Mouse (Mus musculus): ENCODE data around the gene Prickle4. TPM values are rescaled to one million over a fixed set of nuclear protein-coding genes. Genes with fewer than 3 reads are reported as not detected.

Gene Prickle4
- polyA plus RNA-seq, 1 experiment from 2014 or later = 0.42 TPM

DNA sequence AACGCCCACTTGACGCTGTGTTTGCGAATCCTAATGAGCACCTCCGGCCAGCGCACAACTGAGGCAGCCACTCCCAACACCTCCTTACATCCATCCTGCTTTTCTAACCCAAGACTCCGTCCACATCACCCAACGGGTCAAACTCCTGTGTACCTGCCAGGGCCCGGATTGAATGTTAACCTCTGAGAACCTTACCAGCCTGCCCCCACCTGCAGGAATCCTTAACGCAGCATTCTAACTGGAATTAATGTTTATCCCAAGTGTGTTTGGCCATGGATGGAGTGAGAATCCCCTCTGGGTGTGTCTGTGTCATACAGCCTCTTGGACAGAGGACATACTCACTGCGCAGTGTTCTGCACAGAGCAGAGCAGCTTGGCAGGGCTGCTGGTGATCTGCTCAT lies 3.6 kb upstream of the Prickle4 start:
- Histone ChIP-seq H3K4me3 (ENCODE audit: low read depth, low read length) (no peak overlapping the region), H3K27ac (ENCODE audit: low read depth, low read length) (no peak overlapping the region), H3K9me3 (replicated peaks; ENCODE audit: control insufficient read depth, low read length) (no peaks in the 10 kb centered on the region), H3K9ac (ENCODE audit: low read length) (no peak overlapping the region; the same call in 1 of the 2 replicates), H3K4me2 (ENCODE audit: low read length) (no peak overlapping the region), H3K27me3 (replicated peaks; ENCODE audit: control insufficient read depth, insufficient read depth, low read length) (0 out of 2 replicates have a peak, but pooled peaks cover 5% of the 10 kb centered on the region), H3K4me1 (ENCODE audit: control insufficient read depth, insufficient read depth, low read length) (peaks cover 4% of the 10 kb centered on the region; the same call in 1 of the 2 replicates), H3K36me3 (ENCODE audit: control insufficient read depth, insufficient read depth, low read length) (peaks cover 14% of the 10 kb centered on the region)
- no peak for DNase-seq (ENCODE audit: low spot score)
- WGBS = 93% methylated on average over 10 of the region's 10 CpGs
- ATAC-seq = no peak

DNA sequence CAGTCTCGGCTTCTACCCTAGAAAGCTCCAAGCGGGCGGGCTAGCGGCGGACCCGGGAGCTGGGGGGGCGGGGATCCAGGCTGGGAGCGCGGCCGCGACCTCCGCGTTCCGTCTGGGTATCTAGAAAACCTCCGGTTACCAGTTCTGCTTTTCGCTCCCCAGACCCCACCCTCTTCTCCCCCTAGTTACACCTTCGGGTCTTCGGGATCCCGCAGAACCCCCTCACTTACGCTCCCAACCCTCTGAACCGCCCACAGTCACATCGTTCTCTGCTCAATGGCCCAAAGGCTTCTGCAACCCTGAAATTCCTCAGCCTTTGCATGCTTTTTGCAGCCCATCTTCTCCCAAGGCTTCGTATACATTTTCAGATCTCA lies 788 bp upstream of the Prickle4 start:
- H3K9ac ChIP-seq (ENCODE audit: low read length) = peak overlapping the region; percentile 80
- ATAC-seq (no peak), DNase-seq (ENCODE audit: low spot score) (peak; percentile 31)
- 0 out of 2 replicates have a peak, but pooled peaks cover 5% of the 10 kb centered on the region for H3K27me3 ChIP-seq (replicated peaks; ENCODE audit: control insufficient read depth, insufficient read depth, low read length)
- under 1% methylated on average over 20 of the region's 23 CpGs for WGBS
- peak overlapping the region; percentile 77 for H3K4me2 ChIP-seq (ENCODE audit: low read length)
- H3K36me3 ChIP-seq (ENCODE audit: control insufficient read depth, insufficient read depth, low read length) = no peaks in the 10 kb centered on the region
- peak overlapping the region; percentile 71 for H3K4me3 ChIP-seq (ENCODE audit: low read depth, low read length)
- no peaks in the 10 kb centered on the region for H3K9me3 ChIP-seq (replicated peaks; ENCODE audit: control insufficient read depth, low read length)
- peaks cover 4% of the 10 kb centered on the region for H3K4me1 ChIP-seq (ENCODE audit: control insufficient read depth, insufficient read depth, low read length)
- H3K27ac ChIP-seq (ENCODE audit: low read depth, low read length) = no peak overlapping the region

DNA sequence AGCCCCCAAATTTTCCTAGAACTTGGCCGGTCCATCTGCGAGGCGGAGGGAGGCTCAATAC lies 264 bp downstream of the Prickle4 start, which contains the start of gene Gm21981:
Gene Gm21981 (minus strand): TSS at position 14 of the 61 bp plus-strand sequence.
- 0 out of 2 replicates have a peak, but pooled peaks cover 5% of the 10 kb centered on the region for H3K27me3 ChIP-seq (replicated peaks; ENCODE audit: control insufficient read depth, insufficient read depth, low read length)
- 0% methylated on average over 3 of the region's 3 CpGs for WGBS
- peak within 1 kb of the TSS; percentile 71 for H3K4me3 ChIP-seq (ENCODE audit: low read depth, low read length)
- DNase-seq (ENCODE audit: low spot score) (no peak), ATAC-seq (no peak)
- H3K4me2 ChIP-seq (ENCODE audit: low read length) = peak within 1 kb of the TSS; percentile 77
- H3K36me3 ChIP-seq (ENCODE audit: control insufficient read depth, insufficient read depth, low read length) = no peaks in the 10 kb centered on the region
- no peaks in the 10 kb centered on the region for H3K9me3 ChIP-seq (replicated peaks; ENCODE audit: control insufficient read depth, low read length)
- H3K4me1 ChIP-seq (ENCODE audit: control insufficient read depth, insufficient read depth, low read length) = peaks cover 9% of the 10 kb centered on the region
- no peak within 1 kb of the TSS for H3K27ac ChIP-seq (ENCODE audit: low read depth, low read length)
- peak within 1 kb of the TSS; percentile 80 for H3K9ac ChIP-seq (ENCODE audit: low read length)

DNA sequence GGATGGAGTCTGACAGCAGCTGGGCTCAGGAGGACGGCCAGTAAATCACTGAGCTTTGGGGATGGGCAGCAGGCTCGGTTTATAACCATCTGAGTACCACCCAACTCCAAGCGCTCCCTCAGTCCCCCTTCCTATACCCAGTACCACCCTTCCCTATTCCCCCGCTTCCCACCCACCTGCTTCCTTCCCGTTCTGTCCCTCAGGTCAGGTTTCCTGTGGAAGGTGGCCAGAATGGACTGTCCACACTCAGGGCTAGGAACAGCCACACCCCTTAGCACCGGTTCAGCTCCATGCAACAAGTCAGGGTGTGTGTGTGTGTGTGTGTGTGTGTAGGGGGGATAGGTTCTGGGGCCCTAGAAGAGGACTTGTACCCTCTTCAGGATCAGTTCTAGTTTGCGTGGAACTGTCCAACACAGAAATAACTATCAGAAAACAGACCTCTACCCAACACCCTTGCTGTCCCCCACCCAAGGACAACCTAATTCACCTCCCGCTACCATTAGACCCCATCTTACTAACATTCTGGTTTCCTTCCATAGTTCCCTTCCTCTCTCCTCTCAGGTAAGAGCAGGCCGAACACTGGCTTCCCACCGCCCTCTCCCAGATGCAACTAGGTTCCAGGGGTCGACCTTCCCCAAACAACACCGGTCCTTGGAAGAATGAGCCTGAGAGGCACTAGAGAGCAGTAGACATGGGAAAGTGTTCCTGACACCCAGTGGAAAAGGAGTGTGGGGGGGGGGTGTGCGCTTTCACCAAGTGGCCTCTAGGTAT lies 680 bp downstream of the Prickle4 start:
- Histone ChIP-seq H3K4me2 (ENCODE audit: low read length) (peak overlapping the region; percentile 77), H3K27me3 (replicated peaks; ENCODE audit: control insufficient read depth, insufficient read depth, low read length) (0 out of 2 replicates have a peak, but pooled peaks cover 5% of the 10 kb centered on the region), H3K4me3 (ENCODE audit: low read depth, low read length) (peak overlapping the region; percentile 71), H3K36me3 (ENCODE audit: control insufficient read depth, insufficient read depth, low read length) (no peaks in the 10 kb centered on the region), H3K9ac (ENCODE audit: low read length) (peak overlapping the region; percentile 80; the same call in 1 of the 2 replicates), H3K9me3 (replicated peaks; ENCODE audit: control insufficient read depth, low read length) (no peaks in the 10 kb centered on the region), H3K27ac (ENCODE audit: low read depth, low read length) (no peak overlapping the region), H3K4me1 (ENCODE audit: control insufficient read depth, insufficient read depth, low read length) (peaks cover 10% of the 10 kb centered on the region)
- DNase-seq (ENCODE audit: low spot score) (no peak), ATAC-seq (no peak)
- 36% methylated on average over 13 of the region's 13 CpGs for WGBS

DNA sequence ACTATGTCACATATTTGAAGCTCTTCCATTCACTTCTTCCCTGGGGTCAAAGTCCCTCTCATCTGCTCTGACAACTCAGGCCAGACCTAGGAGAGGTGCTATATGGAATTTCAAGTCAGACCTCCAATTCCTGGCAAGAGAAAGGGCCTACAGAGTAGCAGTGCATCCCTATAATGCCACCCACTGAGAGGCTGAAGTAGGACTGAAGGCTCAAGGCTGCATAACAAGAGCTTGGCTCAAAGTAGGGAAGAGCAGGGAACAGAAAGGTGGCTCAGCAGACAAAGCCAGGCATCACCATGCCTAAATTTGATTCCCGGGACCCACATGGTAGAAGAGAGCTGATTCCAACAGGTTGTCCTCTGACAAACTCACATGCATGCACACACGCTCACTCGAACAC lies 2.9 kb downstream of the Prickle4 start:
- WGBS = 89% methylated on average over 3 of the region's 3 CpGs
- no peak for DNase-seq (ENCODE audit: low spot score)
- H3K36me3 ChIP-seq (ENCODE audit: control insufficient read depth, insufficient read depth, low read length) = no peaks in the 10 kb centered on the region
- no peak overlapping the region for H3K9ac ChIP-seq (ENCODE audit: low read length)
- no peak overlapping the region for H3K27ac ChIP-seq (ENCODE audit: low read depth, low read length)
- ATAC-seq = no peak
- 0 out of 2 replicates have a peak, but pooled peaks cover 5% of the 10 kb centered on the region for H3K27me3 ChIP-seq (replicated peaks; ENCODE audit: control insufficient read depth, insufficient read depth, low read length)
- H3K9me3 ChIP-seq (replicated peaks; ENCODE audit: control insufficient read depth, low read length) = no peaks in the 10 kb centered on the region
- no peak overlapping the region for H3K4me2 ChIP-seq (ENCODE audit: low read length)
- no peak overlapping the region for H3K4me3 ChIP-seq (ENCODE audit: low read depth, low read length)
- H3K4me1 ChIP-seq (ENCODE audit: control insufficient read depth, insufficient read depth, low read length) = peaks cover 16% of the 10 kb centered on the region

DNA sequence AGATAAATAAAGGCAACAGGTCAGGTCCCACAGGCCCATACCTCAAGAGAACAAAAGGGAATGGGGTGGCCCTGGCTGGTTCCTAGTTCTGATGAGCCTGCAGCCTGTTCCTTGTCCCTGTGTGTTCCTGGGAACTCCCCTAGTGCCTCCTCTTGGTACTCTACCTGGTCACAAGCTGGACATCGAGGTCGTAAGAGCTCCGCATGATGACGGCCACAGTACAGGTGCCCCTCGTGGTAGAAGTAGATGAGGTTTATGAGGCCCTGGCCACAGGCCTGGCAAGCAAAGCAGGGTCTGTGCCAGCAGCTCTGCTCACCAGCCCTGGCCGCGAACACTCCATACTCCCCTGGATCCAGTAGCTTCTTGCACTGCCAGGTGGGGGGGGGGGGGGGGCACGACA lies 4.6 kb downstream of the Prickle4 start:
- ATAC-seq (no peak), DNase-seq (ENCODE audit: low spot score) (no peak)
- Histone ChIP-seq H3K27me3 (replicated peaks; ENCODE audit: control insufficient read depth, insufficient read depth, low read length) (0 out of 2 replicates have a peak, but pooled peaks cover 5% of the 10 kb centered on the region), H3K4me3 (ENCODE audit: low read depth, low read length) (no peak overlapping the region), H3K9me3 (replicated peaks; ENCODE audit: control insufficient read depth, low read length) (no peaks in the 10 kb centered on the region), H3K27ac (ENCODE audit: low read depth, low read length) (no peak overlapping the region), H3K4me1 (ENCODE audit: control insufficient read depth, insufficient read depth, low read length) (peaks cover 16% of the 10 kb centered on the region), H3K9ac (ENCODE audit: low read length) (no peak overlapping the region), H3K36me3 (ENCODE audit: control insufficient read depth, insufficient read depth, low read length) (peaks cover 8% of the 10 kb centered on the region), H3K4me2 (ENCODE audit: low read length) (peak overlapping the region; percentile 96)
- 81% methylated on average over 8 of the region's 8 CpGs for WGBS

DNA sequence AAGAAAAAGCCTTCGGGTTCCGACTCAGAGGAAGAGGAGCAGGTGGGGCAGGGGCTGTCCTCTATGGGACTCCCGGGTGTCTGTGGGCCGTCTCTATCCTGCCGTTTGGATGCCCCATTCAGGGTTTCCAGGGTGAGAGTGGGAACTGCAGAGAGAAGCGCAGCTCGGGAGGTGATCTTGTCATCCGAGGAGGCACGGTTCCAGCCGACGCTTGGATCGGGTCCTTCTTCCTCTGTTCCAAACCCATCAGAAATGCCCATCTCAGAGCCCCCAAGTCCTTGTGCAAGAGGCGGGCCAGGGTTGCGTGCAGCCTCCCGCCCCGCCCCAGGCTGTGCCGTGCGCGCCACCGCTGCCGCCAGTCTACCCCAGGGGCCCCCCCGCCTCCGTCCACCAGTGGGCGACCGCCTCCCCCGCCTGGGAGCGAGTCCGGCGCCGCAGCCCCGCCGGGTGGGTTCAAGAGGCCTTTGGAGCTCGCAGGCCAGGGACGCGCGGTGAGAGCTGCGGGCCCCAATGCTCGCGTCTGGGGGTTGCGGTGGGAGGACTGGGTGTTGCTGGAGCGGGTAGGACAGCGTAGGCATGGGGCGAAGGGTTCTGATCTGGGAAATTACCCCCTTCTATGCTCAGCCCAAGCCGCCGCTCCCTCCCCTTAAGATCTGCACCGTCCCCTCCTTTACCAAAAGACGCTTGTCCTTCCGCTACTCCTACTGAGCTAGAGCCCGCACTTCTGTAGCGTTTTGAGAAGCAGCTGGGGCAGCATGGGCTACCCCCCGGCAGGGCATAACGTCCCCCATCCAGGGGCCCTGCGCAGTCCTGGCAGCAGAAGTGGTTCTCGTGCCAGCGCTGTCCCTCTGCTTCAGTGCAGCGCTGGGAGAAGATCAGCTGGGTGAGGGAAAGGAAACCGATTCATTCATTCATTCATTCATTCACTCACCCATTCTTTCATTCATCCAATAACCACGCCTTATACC lies 5.6 kb downstream of the Prickle4 start, which contains the start of gene Frs3:
Gene Frs3 (plus strand): TSS at position 423 of the 968 bp plus-strand sequence.
- peaks cover 17% of the 10 kb centered on the region for H3K36me3 ChIP-seq (ENCODE audit: control insufficient read depth, insufficient read depth, low read length)
- ATAC-seq = peak; percentile 62
- 0 out of 2 replicates have a peak, but pooled peaks cover 5% of the 10 kb centered on the region for H3K27me3 ChIP-seq (replicated peaks; ENCODE audit: control insufficient read depth, insufficient read depth, low read length)
- peak within 1 kb of the TSS; percentile 81 for H3K4me3 ChIP-seq (ENCODE audit: low read depth, low read length)
- peak within 1 kb of the TSS; percentile 96 for H3K4me2 ChIP-seq (ENCODE audit: low read length)
- H3K9ac ChIP-seq (ENCODE audit: low read length) = peak within 1 kb of the TSS; percentile 85
- H3K27ac ChIP-seq (ENCODE audit: low read depth, low read length) = peak within 1 kb of the TSS; percentile 75
- no peaks in the 10 kb centered on the region for H3K9me3 ChIP-seq (replicated peaks; ENCODE audit: control insufficient read depth, low read length)
- peaks cover 12% of the 10 kb centered on the region for H3K4me1 ChIP-seq (ENCODE audit: control insufficient read depth, insufficient read depth, low read length)
- WGBS = 1% methylated on average over 58 of the region's 58 CpGs
- DNase-seq (ENCODE audit: low spot score) = peak; percentile 69

DNA sequence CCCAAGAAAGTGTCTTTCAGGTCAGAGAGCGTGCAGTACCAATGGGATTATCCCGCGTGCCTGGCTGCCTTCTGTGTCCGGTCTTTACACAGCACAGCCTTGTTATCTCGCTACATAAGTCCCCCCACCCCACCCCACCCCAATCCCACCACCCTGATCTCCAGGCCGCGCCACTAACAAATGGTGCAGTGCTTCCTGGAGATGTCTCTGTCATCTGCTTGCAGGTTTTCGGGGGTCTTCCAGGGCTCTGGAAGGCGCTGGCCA lies 6.3 kb downstream of the Prickle4 start, which contains the start of gene Tomm6:
Gene Tomm6 (minus strand): TSS at position 43 of the 264 bp plus-strand sequence.
- peak within 1 kb of the TSS; percentile 96 for H3K4me2 ChIP-seq (ENCODE audit: low read length)
- ATAC-seq = no peak
- peak within 1 kb of the TSS; percentile 75 for H3K27ac ChIP-seq (ENCODE audit: low read depth, low read length)
- H3K27me3 ChIP-seq (replicated peaks; ENCODE audit: control insufficient read depth, insufficient read depth, low read length) = no peaks in the 10 kb centered on the region
- peak within 1 kb of the TSS; percentile 85 for H3K9ac ChIP-seq (ENCODE audit: low read length)
- peak within 1 kb of the TSS; percentile 81 for H3K4me3 ChIP-seq (ENCODE audit: low read depth, low read length)
- no peak for DNase-seq (ENCODE audit: low spot score)
- H3K9me3 ChIP-seq (replicated peaks; ENCODE audit: control insufficient read depth, low read length) = no peaks in the 10 kb centered on the region
- peaks cover 20% of the 10 kb centered on the region for H3K36me3 ChIP-seq (ENCODE audit: control insufficient read depth, insufficient read depth, low read length)
- H3K4me1 ChIP-seq (ENCODE audit: control insufficient read depth, insufficient read depth, low read length) = peaks cover 12% of the 10 kb centered on the region
- WGBS = 2% methylated on average over 9 of the region's 9 CpGs

All from forebrain, embryonic 14.5 days (tissue).